Mouse (Mus musculus): Measurements from ENCODE around the gene Cox5b. TPM values are rescaled to one million over a fixed set of nuclear protein-coding genes. Genes with fewer than 3 reads are reported as not detected.
"Not testable (repeated sequence)": the region's sequence is repeated elsewhere in the genome, so short reads cannot be mapped to it uniquely, and the experiment has no call there.

Gene Cox5b
- polyA plus RNA-seq, 1 experiment from 2014 or later: 811 TPM

GRCm38 (mm10) chr1:36658621-36659399 is 32.4 kb upstream of the Cox5b start:
- DNase-seq (ENCODE audit: low spot score) (no peak), ATAC-seq (ENCODE audit: low FRiP score) (no peak)
- WGBS: 80% methylated on average over 7 of the region's 7 CpGs
- Histone ChIP-seq H3K9me3 (ENCODE audit: control insufficient read depth, low read length) (no peaks in the 10 kb centered on the region), H3K4me3 (replicated peaks; ENCODE audit: low read length) (no peak overlapping the region), H3K4me1 (replicated peaks; ENCODE audit: control insufficient read depth, insufficient read depth, low read length) (no peaks in the 10 kb centered on the region), H3K36me3 (replicated peaks; ENCODE audit: control insufficient read depth, insufficient read depth) (no peaks in the 10 kb centered on the region), H3K27me3 (ENCODE audit: control insufficient read depth, insufficient read depth, low read length) (no peaks in the 10 kb centered on the region), H3K4me2 (replicated peaks) (no peak overlapping the region), H3K27ac (no peak overlapping the region), H3K9ac (no peak overlapping the region)

DNA sequence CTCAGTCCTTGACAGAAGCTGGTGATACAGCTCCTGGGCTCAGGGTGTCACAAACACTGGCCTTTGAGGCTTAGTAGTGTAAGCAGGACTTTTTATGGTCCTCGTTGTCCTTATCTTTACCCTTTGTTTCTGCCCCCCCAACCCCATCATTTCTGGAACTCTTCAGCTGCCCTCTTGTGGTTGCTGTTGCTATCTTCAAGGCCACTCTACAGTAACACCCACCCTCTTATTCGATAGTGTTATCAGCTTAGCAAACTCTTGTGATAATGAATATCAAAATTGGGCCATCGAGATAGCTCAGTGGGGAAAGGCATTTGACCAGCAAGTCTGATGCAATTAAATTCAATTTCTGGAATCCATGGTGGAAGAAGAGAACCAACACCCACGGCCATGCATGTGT is 26.8 kb upstream of the Cox5b start:
- no peak overlapping the region for H3K9ac ChIP-seq
- H3K36me3 ChIP-seq (replicated peaks; ENCODE audit: control insufficient read depth, insufficient read depth): no peaks in the 10 kb centered on the region
- H3K4me2 ChIP-seq (replicated peaks): no peak overlapping the region
- H3K4me3 ChIP-seq (replicated peaks; ENCODE audit: low read length): no peak overlapping the region
- no peaks in the 10 kb centered on the region for H3K4me1 ChIP-seq (replicated peaks; ENCODE audit: control insufficient read depth, insufficient read depth, low read length)
- no peak for ATAC-seq (ENCODE audit: low FRiP score)
- 80% methylated on average over 4 of the region's 4 CpGs for WGBS
- no peak overlapping the region for H3K27ac ChIP-seq
- H3K9me3 ChIP-seq (ENCODE audit: control insufficient read depth, low read length): no peaks in the 10 kb centered on the region
- H3K27me3 ChIP-seq (ENCODE audit: control insufficient read depth, insufficient read depth, low read length): no peaks in the 10 kb centered on the region
- DNase-seq (ENCODE audit: low spot score): no peak

DNA sequence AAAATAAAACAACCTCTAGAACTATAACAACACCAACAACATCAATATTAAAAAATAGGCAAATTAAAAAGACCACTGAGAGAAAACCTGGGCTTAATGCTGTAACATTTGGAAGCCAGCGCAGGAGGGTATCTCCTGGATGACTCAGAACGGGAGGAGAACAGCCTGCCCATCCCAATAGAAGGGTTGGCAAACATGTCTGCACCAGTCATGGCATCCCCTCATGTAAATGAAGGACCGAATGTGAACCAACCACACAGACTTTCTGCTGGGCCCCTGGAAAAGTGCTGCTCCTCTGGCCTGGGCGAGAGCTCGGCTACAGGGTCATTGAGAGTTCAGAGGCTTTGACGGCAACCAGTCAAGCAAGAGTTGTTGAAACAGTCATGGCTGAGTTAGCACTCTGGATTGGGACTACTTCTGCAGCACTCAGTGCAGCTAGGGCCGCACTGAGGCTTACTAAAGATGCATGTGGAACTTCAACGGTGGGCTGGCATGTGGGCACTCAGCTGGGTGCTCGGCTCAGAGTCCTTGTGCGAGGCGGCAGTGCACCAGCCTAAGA is 26.0 kb upstream of the Cox5b start:
- no peak overlapping the region for H3K9ac ChIP-seq

GRCm38 (mm10) chr1:36665934-36666333 is 25.3 kb upstream of the Cox5b start:
- Histone ChIP-seq H3K27ac (no peak overlapping the region), H3K4me1 (replicated peaks; ENCODE audit: control insufficient read depth, insufficient read depth, low read length) (no peaks in the 10 kb centered on the region)
- WGBS: 65% methylated on average over 4 of the region's 4 CpGs

More for the DNA sequence above, 26.0 kb upstream of the Cox5b start:
- Histone ChIP-seq H3K4me3 (replicated peaks; ENCODE audit: low read length) (no peak overlapping the region), H3K36me3 (replicated peaks; ENCODE audit: control insufficient read depth, insufficient read depth) (no peaks in the 10 kb centered on the region), H3K4me1 (replicated peaks; ENCODE audit: control insufficient read depth, insufficient read depth, low read length) (no peaks in the 10 kb centered on the region), H3K27ac (no peak overlapping the region), H3K4me2 (replicated peaks) (no peak overlapping the region), H3K27me3 (ENCODE audit: control insufficient read depth, insufficient read depth, low read length) (no peaks in the 10 kb centered on the region), H3K9me3 (ENCODE audit: control insufficient read depth, low read length) (no peaks in the 10 kb centered on the region)
- 55% methylated on average over 11 of the region's 11 CpGs for WGBS
- ATAC-seq (ENCODE audit: low FRiP score): no peak
- no peak for DNase-seq (ENCODE audit: low spot score)

GRCm38 (mm10) chr1:36668007-36668406 is 23.2 kb upstream of the Cox5b start:
- not testable (repeated sequence) for H3K27me3 ChIP-seq (ENCODE audit: control insufficient read depth, insufficient read depth, low read length); H3K4me1 ChIP-seq (replicated peaks; ENCODE audit: control insufficient read depth, insufficient read depth, low read length); DNase-seq (ENCODE audit: low spot score); H3K9me3 ChIP-seq (ENCODE audit: control insufficient read depth, low read length); H3K9ac ChIP-seq; ATAC-seq (ENCODE audit: low FRiP score); H3K4me3 ChIP-seq (replicated peaks; ENCODE audit: low read length); H3K4me2 ChIP-seq (replicated peaks); H3K36me3 ChIP-seq (replicated peaks; ENCODE audit: control insufficient read depth, insufficient read depth); H3K27ac ChIP-seq
- 76% methylated on average over 3 of the region's 4 CpGs for WGBS

More at GRCm38 (mm10) chr1:36665934-36666333, 25.3 kb upstream of the Cox5b start:
- no peak overlapping the region for H3K4me2 ChIP-seq (replicated peaks)
- no peak overlapping the region for H3K9ac ChIP-seq
- no peaks in the 10 kb centered on the region for H3K36me3 ChIP-seq (replicated peaks; ENCODE audit: control insufficient read depth, insufficient read depth)
- ATAC-seq (ENCODE audit: low FRiP score) (no peak), DNase-seq (ENCODE audit: low spot score) (no peak)
- no peaks in the 10 kb centered on the region for H3K27me3 ChIP-seq (ENCODE audit: control insufficient read depth, insufficient read depth, low read length)
- no peak overlapping the region for H3K4me3 ChIP-seq (replicated peaks; ENCODE audit: low read length)
- H3K9me3 ChIP-seq (ENCODE audit: control insufficient read depth, low read length): no peaks in the 10 kb centered on the region

DNA sequence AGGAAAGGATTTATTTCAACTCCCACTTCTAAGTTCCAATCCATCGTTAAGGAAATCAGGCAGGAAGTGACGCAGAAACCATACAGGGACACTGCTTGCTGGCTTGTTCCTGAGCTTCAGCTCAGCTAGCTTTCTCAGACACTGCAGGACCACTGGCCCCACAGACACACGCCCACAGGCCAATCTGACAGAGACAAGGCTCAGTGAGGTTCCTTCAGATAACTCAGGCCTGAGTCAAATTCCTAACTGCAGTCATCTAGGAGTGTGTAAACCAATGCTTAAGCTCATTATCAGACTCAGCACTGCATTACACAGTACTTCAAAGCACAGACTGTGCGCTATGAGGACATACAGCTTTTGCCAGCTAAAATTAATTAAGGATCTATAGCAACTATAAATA is 21.0 kb upstream of the Cox5b start:
- H3K27me3 ChIP-seq (ENCODE audit: control insufficient read depth, insufficient read depth, low read length): no peaks in the 10 kb centered on the region
- no peak overlapping the region for H3K4me3 ChIP-seq (replicated peaks; ENCODE audit: low read length)
- H3K27ac ChIP-seq: no peak overlapping the region
- H3K9me3 ChIP-seq (ENCODE audit: control insufficient read depth, low read length): no peaks in the 10 kb centered on the region
- ATAC-seq (ENCODE audit: low FRiP score) (no peak), DNase-seq (ENCODE audit: low spot score) (no peak)
- 77% methylated on average over 4 of the region's 4 CpGs for WGBS
- H3K4me1 ChIP-seq (replicated peaks; ENCODE audit: control insufficient read depth, insufficient read depth, low read length): no peaks in the 10 kb centered on the region
- H3K9ac ChIP-seq: no peak overlapping the region
- H3K36me3 ChIP-seq (replicated peaks; ENCODE audit: control insufficient read depth, insufficient read depth): no peaks in the 10 kb centered on the region
- H3K4me2 ChIP-seq (replicated peaks): no peak overlapping the region

DNA sequence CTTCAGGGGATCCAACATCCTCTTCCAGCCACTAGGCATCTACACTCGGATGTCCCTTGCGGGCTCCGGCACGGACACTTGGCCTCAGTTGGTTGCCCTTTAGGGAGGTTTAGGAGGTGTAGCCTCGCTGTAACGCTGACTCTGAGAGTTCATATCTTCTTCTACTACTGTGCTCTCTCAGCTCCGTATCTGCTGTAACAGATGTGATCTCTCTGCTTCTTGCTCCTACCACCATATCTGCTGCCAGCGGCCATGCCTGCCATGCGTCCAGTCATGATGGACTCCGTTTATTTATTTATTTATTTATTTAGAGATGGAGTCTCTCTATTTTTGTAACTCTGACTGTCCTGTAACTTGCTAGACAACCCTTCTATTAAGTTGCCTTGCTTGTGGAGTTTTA is 20.0 kb upstream of the Cox5b start:
- no peak overlapping the region for H3K4me3 ChIP-seq (replicated peaks; ENCODE audit: low read length)
- no peaks in the 10 kb centered on the region for H3K4me1 ChIP-seq (replicated peaks; ENCODE audit: control insufficient read depth, insufficient read depth, low read length)
- no peak overlapping the region for H3K9ac ChIP-seq
- ATAC-seq (ENCODE audit: low FRiP score): no peak
- 88% methylated on average over 10 of the region's 10 CpGs for WGBS
- H3K9me3 ChIP-seq (ENCODE audit: control insufficient read depth, low read length): no peaks in the 10 kb centered on the region
- H3K27ac ChIP-seq: no peak overlapping the region
- no peak for DNase-seq (ENCODE audit: low spot score)
- no peaks in the 10 kb centered on the region for H3K36me3 ChIP-seq (replicated peaks; ENCODE audit: control insufficient read depth, insufficient read depth)
- H3K4me2 ChIP-seq (replicated peaks): no peak overlapping the region
- H3K27me3 ChIP-seq (ENCODE audit: control insufficient read depth, insufficient read depth, low read length): no peaks in the 10 kb centered on the region

- H3K9ac ChIP-seq: no peak overlapping the region
- no peaks in the 10 kb centered on the region for H3K36me3 ChIP-seq (replicated peaks; ENCODE audit: control insufficient read depth, insufficient read depth)
- no peak overlapping the region for H3K27ac ChIP-seq
- H3K4me3 ChIP-seq (replicated peaks; ENCODE audit: low read length): no peak overlapping the region
- no peaks in the 10 kb centered on the region for H3K9me3 ChIP-seq (ENCODE audit: control insufficient read depth, low read length)
- H3K4me1 ChIP-seq (replicated peaks; ENCODE audit: control insufficient read depth, insufficient read depth, low read length): no peaks in the 10 kb centered on the region
- no peak overlapping the region for H3K4me2 ChIP-seq (replicated peaks)
- no peak for DNase-seq (ENCODE audit: low spot score)
- 40% methylated on average over 16 of the region's 16 CpGs for WGBS
- no peak for ATAC-seq (ENCODE audit: low FRiP score)
- no peaks in the 10 kb centered on the region for H3K27me3 ChIP-seq (ENCODE audit: control insufficient read depth, insufficient read depth, low read length)
These were observed 18.4 kb upstream of the Cox5b start for GRCm38 (mm10) chr1:36672648-36673350.

GRCm38 (mm10) chr1:36674936-36675335 is 16.3 kb upstream of the Cox5b start:
- no peaks in the 10 kb centered on the region for H3K27me3 ChIP-seq (ENCODE audit: control insufficient read depth, insufficient read depth, low read length)
- H3K9me3 ChIP-seq (ENCODE audit: control insufficient read depth, low read length): no peaks in the 10 kb centered on the region
- H3K4me1 ChIP-seq (replicated peaks; ENCODE audit: control insufficient read depth, insufficient read depth, low read length): no peaks in the 10 kb centered on the region
- no peaks in the 10 kb centered on the region for H3K36me3 ChIP-seq (replicated peaks; ENCODE audit: control insufficient read depth, insufficient read depth)
- 72% methylated on average over 3 of the region's 3 CpGs for WGBS
- H3K9ac ChIP-seq: no peak overlapping the region
- no peak overlapping the region for H3K4me3 ChIP-seq (replicated peaks; ENCODE audit: low read length)
- ATAC-seq (ENCODE audit: low FRiP score) (no peak), DNase-seq (ENCODE audit: low spot score) (no peak)
- H3K4me2 ChIP-seq (replicated peaks): no peak overlapping the region
- H3K27ac ChIP-seq: no peak overlapping the region
